Mouse (Mus musculus) olfactory bulb, adult 2 months (tissue): ENCODE measurements at regions not wholly inside any gene's neighbourhood (a gene's known extent, or its start where the extent isn't known, plus 50 kb on each side); places are given as distances from the start of the nearest gene placed in this dataset.

Source experiments
- CTCF ChIP-seq: fragments of 200-500 bp; IDR thresholded peaks from 2 replicates; pipeline ENCODE4 v1.5.1; 2012; ENCODE audit warnings: low read depth, mild to moderate bottlenecking, low read length, moderate library complexity; ENCODE audit not compliant: insufficient read depth
- POLR2A ChIP-seq: fragments of 200-500 bp; IDR thresholded peaks from 2 replicates; pipeline ENCODE4 v1.6.1; 2012; ENCODE audit warnings: mild to moderate bottlenecking, low read depth, low read length, moderate library complexity; ENCODE audit not compliant: insufficient read depth

DNA sequence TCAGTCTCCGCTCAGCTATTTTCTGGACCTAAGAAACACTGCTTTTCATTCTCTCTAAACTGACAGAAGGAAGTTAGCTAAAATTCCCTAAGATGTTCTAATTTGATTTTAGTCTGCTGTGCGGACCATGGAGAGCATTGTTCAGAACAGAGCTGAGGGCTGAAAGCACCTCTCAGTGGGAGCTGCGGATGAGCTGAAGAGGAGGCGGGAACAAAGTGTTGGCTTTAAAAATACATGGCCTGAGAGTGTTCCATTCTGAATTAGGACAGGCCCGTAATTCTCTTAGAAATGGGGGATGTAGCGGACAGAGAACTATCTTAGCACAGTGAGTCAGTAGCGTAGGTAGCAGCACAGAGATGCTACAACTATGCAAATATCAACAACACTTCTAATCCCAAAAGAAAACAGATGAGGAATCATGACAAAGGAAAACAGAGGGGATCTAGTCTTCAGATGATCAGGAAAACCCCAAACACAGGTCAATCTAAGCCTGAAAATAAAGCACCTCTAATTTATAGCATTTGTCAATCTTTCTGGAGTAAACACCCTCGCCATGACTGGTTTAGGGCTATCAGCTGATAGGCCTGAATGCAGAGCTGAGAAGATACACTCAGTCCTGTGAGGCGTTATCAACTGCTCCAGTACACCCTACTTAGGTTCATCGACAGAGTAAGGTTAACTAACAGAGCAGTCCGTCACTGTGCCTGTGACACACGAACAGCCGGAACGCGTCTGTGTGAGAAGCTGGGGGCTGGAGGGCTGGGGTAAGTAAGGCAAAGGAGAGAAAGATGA lies 60.8 kb upstream of the Peli2 start:
- TF ChIP-seq CTCF (no peak), POLR2A (no peak)
